Mouse (Mus musculus): ENCODE data around the gene Zfp385b. TPM values are rescaled to one million over a fixed set of nuclear protein-coding genes. Genes with fewer than 3 reads are reported as not detected.

Gene Zfp385b
- polyA plus RNA-seq, 1 experiment, result 39.1 TPM

DNA sequence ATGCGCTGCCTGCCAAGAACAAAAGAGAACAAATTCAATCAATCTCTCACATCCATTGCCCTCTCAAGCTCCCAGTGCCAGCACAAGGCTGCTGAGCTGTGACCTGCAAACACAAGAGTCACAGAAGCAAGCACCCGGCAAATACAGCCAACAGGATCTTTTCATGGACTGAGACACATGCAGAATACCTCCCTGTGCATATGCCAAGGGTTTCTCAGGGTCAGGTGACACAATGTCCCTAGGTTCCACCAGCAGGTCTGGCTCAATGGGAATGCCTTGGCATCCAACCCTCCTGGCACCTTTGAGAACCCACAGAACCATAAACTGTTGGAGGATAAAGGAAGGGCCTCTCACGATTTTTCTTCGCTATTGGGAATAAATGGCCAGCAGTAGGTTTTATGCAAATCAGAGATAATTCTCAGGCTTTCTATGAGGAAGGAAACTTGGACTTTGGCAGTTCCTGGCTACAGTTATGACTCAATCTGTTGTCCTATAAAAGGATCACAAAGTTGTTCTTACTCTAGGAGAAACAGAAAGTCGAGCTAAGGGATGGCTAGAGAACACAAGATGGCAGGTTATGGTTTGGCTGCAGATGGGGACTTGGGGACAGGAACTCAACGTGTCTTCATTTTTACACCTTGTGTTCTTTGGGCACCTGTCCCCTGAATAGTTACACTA, 315.6 kb downstream of the Zfp385b start:
- Histone ChIP-seq H3K4me3 (ENCODE audit: insufficient read depth, low read length) (no peak overlapping the region), H3K27ac (ENCODE audit: insufficient read depth, low read length) (no peak overlapping the region), H3K4me1 (ENCODE audit: control insufficient read depth, insufficient read depth, low read length) (no peaks in the 10 kb centered on the region)
- TF ChIP-seq CTCF (IDR thresholded peaks at IDR 0.05; ENCODE audit: extremely low read depth, insufficient read depth, low read length) (no peak), POLR2A (IDR thresholded peaks at IDR 0.05; ENCODE audit: extremely low read depth, insufficient read depth, low read length) (no peak)

DNA sequence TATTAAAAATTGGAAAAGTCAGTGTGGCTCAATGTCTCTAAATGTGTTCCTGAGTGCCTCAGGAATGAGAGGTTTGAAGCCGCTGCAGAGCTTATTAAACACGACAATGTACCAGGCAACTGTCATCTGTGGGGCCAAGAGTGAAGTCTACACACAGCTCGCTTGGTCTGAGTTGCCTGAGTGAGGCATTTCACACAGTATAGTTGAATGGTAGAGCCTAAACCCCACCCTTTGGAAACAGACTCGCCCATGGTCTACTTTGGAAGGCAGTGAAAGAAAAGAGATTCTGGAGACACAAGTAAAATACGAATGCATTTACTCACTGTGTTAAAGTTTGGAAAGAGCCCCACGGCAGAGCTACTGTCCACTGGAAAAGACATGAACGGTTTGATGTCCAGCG, 316.2 kb downstream of the Zfp385b start:
- no peak overlapping the region for H3K4me3 ChIP-seq (ENCODE audit: insufficient read depth, low read length)

DNA sequence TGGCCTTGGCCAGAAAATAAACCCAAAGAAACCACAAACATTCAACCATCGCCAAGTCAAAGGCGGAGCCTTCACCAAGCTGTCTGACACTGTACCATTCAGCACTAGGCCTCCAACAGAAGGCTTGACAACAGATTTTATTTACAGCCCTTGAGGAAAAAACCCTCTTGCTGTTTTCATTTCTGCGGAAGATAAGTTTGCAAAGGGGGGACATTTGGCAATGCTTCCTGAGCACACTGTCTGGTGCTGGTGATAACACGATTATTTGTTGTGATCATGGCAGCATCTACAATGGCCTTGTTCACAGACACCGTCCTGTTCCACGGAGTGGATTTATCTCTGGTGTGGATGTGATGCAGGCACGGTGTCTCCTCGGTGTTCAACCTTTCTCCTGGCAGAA, 317.0 kb downstream of the Zfp385b start:
- Histone ChIP-seq H3K4me1 (ENCODE audit: control insufficient read depth, insufficient read depth, low read length) (no peaks in the 10 kb centered on the region), H3K27ac (ENCODE audit: insufficient read depth, low read length) (no peak overlapping the region), H3K4me3 (ENCODE audit: insufficient read depth, low read length) (no peak overlapping the region)
- TF ChIP-seq POLR2A (IDR thresholded peaks at IDR 0.05; ENCODE audit: extremely low read depth, insufficient read depth, low read length) (no peak), CTCF (IDR thresholded peaks at IDR 0.05; ENCODE audit: extremely low read depth, insufficient read depth, low read length) (no peak)

More for the DNA sequence above, 316.2 kb downstream of the Zfp385b start:
- Histone ChIP-seq H3K4me1 (ENCODE audit: control insufficient read depth, insufficient read depth, low read length) (no peaks in the 10 kb centered on the region), H3K27ac (ENCODE audit: insufficient read depth, low read length) (no peak overlapping the region)
- no peak for TF ChIP-seq CTCF (IDR thresholded peaks at IDR 0.05; ENCODE audit: extremely low read depth, insufficient read depth, low read length)
- TF ChIP-seq POLR2A (IDR thresholded peaks at IDR 0.05; ENCODE audit: extremely low read depth, insufficient read depth, low read length), result no peak

DNA sequence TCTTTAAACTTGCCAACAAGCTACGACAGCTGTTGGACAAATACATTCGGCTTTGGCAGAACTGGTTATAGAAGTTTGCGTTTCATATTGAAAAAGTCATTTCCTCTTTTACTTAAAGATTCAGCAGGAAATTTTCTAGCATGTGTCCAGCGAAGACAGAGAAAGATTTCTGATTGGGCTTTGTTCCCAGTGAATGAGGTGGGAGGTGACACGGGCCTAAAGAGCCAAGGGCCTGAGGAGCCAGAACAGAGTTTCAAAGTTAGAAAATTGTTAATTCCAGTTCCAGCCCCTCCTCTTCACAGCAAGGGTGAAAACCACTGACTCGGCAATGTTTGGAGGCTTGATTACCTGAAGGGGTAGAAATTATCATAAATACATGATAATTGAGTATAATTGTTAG, 319.0 kb downstream of the Zfp385b start:
- peaks cover under 1% of the 10 kb centered on the region; the same call in 1 of the 2 replicates for H3K4me1 ChIP-seq (ENCODE audit: control insufficient read depth, insufficient read depth, low read length)
- H3K27ac ChIP-seq (ENCODE audit: insufficient read depth, low read length), result no peak overlapping the region
- H3K4me3 ChIP-seq (ENCODE audit: insufficient read depth, low read length), result no peak overlapping the region
- no peak for TF ChIP-seq CTCF (IDR thresholded peaks at IDR 0.05; ENCODE audit: extremely low read depth, insufficient read depth, low read length)
- no peak for TF ChIP-seq POLR2A (IDR thresholded peaks at IDR 0.05; ENCODE audit: extremely low read depth, insufficient read depth, low read length)

DNA sequence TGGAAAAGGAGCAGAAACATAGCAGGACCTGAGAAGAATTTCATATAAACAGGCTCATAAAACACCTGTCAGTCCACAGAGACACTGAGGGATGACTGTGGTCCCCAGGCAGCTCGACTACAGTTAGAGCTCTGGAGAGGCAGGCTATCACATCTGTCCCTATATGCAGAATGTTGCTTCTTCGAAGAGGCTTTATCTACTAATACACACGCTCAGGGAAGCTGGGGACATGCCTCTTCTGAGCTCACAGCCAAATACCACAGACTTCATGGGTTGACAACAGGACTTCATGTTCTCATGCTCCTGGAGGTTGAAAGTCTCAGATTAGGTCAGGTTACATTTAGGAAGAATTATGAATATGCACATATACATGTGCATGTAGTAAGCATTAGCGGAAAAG, 321.1 kb downstream of the Zfp385b start:
- peaks cover 2% of the 10 kb centered on the region; the same call in 1 of the 2 replicates for H3K4me1 ChIP-seq (ENCODE audit: control insufficient read depth, insufficient read depth, low read length)
- H3K27ac ChIP-seq (ENCODE audit: insufficient read depth, low read length), result no peak overlapping the region
- no peak overlapping the region for H3K4me3 ChIP-seq (ENCODE audit: insufficient read depth, low read length)
- TF ChIP-seq POLR2A (IDR thresholded peaks at IDR 0.05; ENCODE audit: extremely low read depth, insufficient read depth, low read length) (no peak), CTCF (IDR thresholded peaks at IDR 0.05; ENCODE audit: extremely low read depth, insufficient read depth, low read length) (no peak)

DNA sequence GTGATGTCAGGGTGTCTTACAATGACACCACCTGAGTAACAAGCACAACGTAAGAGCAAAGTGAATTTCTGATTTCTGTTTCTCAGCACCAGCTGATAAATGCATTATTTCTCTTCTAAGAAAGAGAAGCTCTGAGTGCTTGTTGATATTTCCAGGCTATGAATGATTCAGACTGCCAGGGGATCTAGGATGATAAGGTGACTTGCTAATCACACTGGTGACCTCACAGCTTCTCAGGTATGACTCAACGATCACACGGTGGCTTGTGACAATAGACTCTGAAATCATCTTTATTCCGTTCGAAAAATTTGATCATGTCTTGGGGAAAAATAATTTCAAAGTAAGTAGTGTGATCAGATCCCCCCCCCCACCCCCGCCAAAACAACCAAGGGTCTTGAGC, 321.5 kb downstream of the Zfp385b start:
- H3K4me1 ChIP-seq (ENCODE audit: control insufficient read depth, insufficient read depth, low read length), result peaks cover 2% of the 10 kb centered on the region; the same call in 1 of the 2 replicates
- H3K4me3 ChIP-seq (ENCODE audit: insufficient read depth, low read length), result no peak overlapping the region
- TF ChIP-seq CTCF (IDR thresholded peaks at IDR 0.05; ENCODE audit: extremely low read depth, insufficient read depth, low read length) (no peak), POLR2A (IDR thresholded peaks at IDR 0.05; ENCODE audit: extremely low read depth, insufficient read depth, low read length) (no peak)
- no peak overlapping the region for H3K27ac ChIP-seq (ENCODE audit: insufficient read depth, low read length)

DNA sequence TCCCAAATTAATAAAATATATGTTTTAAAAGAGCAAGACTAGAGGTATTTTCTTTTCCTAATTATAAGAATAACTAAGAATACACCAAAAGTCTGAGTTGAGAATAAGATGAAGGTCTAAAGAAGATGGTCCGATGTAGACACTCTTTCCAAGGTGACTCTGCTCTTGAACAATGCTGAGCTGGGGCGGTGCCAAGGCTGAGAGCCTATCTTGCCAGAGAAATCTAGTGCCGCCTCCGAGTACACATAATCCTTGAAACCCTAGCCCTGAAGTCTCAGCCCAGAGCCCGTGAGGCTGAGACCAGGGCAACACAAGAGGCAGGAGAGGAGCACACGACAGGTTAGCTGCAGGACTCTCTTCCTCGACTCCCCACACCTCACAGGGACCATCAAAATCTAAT, 323.4 kb downstream of the Zfp385b start:
- Histone ChIP-seq H3K4me3 (ENCODE audit: insufficient read depth, low read length) (no peak overlapping the region), H3K27ac (ENCODE audit: insufficient read depth, low read length) (no peak overlapping the region), H3K4me1 (ENCODE audit: control insufficient read depth, insufficient read depth, low read length) (peaks cover 2% of the 10 kb centered on the region; the same call in 1 of the 2 replicates)
- TF ChIP-seq POLR2A (IDR thresholded peaks at IDR 0.05; ENCODE audit: extremely low read depth, insufficient read depth, low read length) (no peak), CTCF (IDR thresholded peaks at IDR 0.05; ENCODE audit: extremely low read depth, insufficient read depth, low read length) (no peak)

DNA sequence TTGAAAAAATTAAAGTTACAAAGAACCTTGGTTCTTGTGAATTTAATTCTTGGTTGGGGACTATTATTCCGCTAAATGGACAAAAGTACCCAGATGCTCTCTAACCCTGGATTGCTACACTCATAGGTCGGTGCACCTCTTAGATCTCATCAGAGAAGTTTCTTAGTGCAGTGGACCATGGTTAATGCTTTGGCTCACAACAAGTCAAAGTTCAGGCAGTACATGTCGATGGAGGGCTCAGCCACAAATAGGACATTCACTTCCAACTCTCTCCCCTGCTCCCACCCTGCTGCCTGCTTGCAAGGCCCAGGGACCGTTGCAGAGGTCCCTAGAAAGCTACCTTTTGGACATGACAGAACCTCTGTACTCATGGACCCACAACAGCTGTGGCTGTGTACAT, 324.1 kb downstream of the Zfp385b start:
- H3K4me3 ChIP-seq (ENCODE audit: insufficient read depth, low read length), result no peak overlapping the region

DNA sequence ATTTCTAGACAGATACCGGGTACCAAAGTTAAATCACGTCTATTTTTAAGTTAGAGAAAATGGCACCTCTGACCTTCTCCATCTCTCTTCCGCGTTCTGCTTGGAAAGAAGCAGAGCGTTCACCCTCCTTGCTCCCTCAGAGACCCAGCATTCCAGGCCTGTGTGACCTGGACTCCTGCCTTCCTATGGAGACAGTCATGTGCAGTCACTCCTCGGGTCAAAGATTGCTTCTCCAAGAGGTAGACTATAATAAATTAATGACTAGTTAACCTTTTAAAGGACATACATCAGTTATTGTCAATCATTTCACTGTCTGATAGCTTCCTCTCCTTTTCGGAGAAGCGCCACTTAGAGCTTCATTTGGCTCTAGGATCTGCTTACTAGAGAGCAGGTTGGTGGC, 325.7 kb downstream of the Zfp385b start:
- TF ChIP-seq POLR2A (IDR thresholded peaks at IDR 0.05; ENCODE audit: extremely low read depth, insufficient read depth, low read length) (no peak), CTCF (IDR thresholded peaks at IDR 0.05; ENCODE audit: extremely low read depth, insufficient read depth, low read length) (no peak)
- Histone ChIP-seq H3K4me3 (ENCODE audit: insufficient read depth, low read length) (no peak overlapping the region), H3K4me1 (ENCODE audit: control insufficient read depth, insufficient read depth, low read length) (peaks cover 2% of the 10 kb centered on the region; the same call in 1 of the 2 replicates), H3K27ac (ENCODE audit: insufficient read depth, low read length) (no peak overlapping the region)

More for the DNA sequence above, 324.1 kb downstream of the Zfp385b start:
- Histone ChIP-seq H3K27ac (ENCODE audit: insufficient read depth, low read length) (no peak overlapping the region), H3K4me1 (ENCODE audit: control insufficient read depth, insufficient read depth, low read length) (peaks cover 2% of the 10 kb centered on the region; the same call in 1 of the 2 replicates)
- TF ChIP-seq POLR2A (IDR thresholded peaks at IDR 0.05; ENCODE audit: extremely low read depth, insufficient read depth, low read length) (no peak), CTCF (IDR thresholded peaks at IDR 0.05; ENCODE audit: extremely low read depth, insufficient read depth, low read length) (no peak)

DNA sequence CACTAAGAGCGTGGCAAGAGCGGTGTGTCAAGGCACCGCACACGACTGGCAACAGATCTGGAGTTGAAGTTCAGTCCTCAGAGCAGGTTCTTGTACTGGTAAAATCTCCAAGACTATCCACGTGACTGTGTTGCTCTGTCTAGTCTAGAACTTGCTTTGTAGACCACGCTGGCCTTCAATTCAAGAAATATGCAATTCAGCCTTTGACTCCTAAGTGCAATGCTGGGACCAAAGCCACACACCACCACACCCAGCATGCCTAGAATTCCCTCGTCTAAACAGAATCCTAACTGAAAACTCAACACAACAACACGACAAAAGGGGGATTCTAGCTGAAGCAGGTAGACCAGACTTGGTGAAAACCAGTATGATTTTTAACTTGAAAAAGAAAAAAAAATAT, 332.3 kb downstream of the Zfp385b start:
- Histone ChIP-seq H3K27ac (ENCODE audit: insufficient read depth, low read length) (no peak overlapping the region), H3K4me1 (ENCODE audit: control insufficient read depth, insufficient read depth, low read length) (no peaks in the 10 kb centered on the region), H3K4me3 (ENCODE audit: insufficient read depth, low read length) (no peak overlapping the region)
- TF ChIP-seq CTCF (IDR thresholded peaks at IDR 0.05; ENCODE audit: extremely low read depth, insufficient read depth, low read length) (no peak), POLR2A (IDR thresholded peaks at IDR 0.05; ENCODE audit: extremely low read depth, insufficient read depth, low read length) (no peak)

Data from cortical plate, adult 2 months (tissue).